Mouse (Mus musculus) lung, postnatal 0 days (tissue): ENCODE measurements around the gene Slc12a9.

ENCODE experiments used
- CTCF ChIP-seq: IDR thresholded peaks from 2 replicates; pipeline ENCODE4 v1.5.1; 2016; ENCODE audit warnings: antibody characterized with exemption, mild to moderate bottlenecking
- EP300 ChIP-seq: IDR thresholded peaks from 2 replicates; pipeline ENCODE4 v1.6.1; 2016; ENCODE audit warnings: antibody characterized with exemption, mild to moderate bottlenecking, control low read depth

DNA sequence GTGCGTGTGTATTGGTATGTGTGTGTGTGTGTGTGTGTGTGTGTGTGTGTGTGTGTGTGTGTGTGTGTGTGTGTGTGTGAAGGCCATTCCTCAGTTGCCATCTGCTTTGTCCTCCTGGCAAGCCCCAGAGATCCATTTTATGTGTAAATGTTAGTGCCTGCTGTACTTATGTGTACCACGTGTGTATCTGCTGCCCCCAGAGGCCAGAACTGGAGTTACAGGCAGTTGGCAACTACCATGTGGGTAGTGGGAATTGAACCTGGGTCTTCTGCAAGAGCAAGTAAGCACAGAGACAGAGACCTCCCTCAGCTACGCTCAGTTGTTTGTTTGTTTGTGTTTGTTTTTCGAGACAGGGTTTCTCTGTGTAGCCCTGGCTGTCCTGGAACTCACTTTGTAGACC, 47.8 kb upstream of the Slc12a9 start:
- TF ChIP-seq CTCF (peak; percentile 90), EP300 (no peak)
